Mouse (Mus musculus): Measurements from ENCODE around the gene Arsa. TPM values are rescaled to one million over a fixed set of nuclear protein-coding genes. Genes with fewer than 3 reads are reported as not detected.

Arsa gene
- polyA plus RNA-seq, 1 experiment from 2014 or later, result 15.2 TPM

- no peak for ATAC-seq (ENCODE audit: insufficient number of reproducible peaks, insufficient read depth, low FRiP score, low TSS enrichment, low read depth)
- Histone ChIP-seq H3K27me3 (peaks cover 5% of the 10 kb centered on the region; the same call in 1 of the 2 replicates), H3K9me3 (no peaks in the 10 kb centered on the region), H3K36me3 (no peaks in the 10 kb centered on the region), H3K9ac (replicated peaks) (no peak overlapping the region), H3K4me2 (no peak overlapping the region), H3K4me1 (replicated peaks) (peaks cover 9% of the 10 kb centered on the region; the same call in 1 of the 2 replicates), H3K27ac (no peak overlapping the region), H3K4me3 (replicated peaks) (no peak overlapping the region)
- WGBS, result 82% methylated on average over 9 of the region's 9 CpGs
Measured at GRCm38 (mm10) chr15:89473370-89473769, 3.9 kb downstream of the Arsa start.

- no peaks in the 10 kb centered on the region for H3K36me3 ChIP-seq
- H3K4me2 ChIP-seq, result no peak overlapping the region
- H3K4me3 ChIP-seq (replicated peaks), result no peak overlapping the region
- WGBS, result 85% methylated on average over 4 of the region's 4 CpGs
- no peaks in the 10 kb centered on the region for H3K27me3 ChIP-seq
- no peak overlapping the region for H3K27ac ChIP-seq
- H3K4me1 ChIP-seq (replicated peaks), result peaks cover 6% of the 10 kb centered on the region; the same call in 1 of the 2 replicates
- no peak for ATAC-seq (ENCODE audit: insufficient number of reproducible peaks, insufficient read depth, low FRiP score, low TSS enrichment, low read depth)
- H3K9ac ChIP-seq (replicated peaks), result no peak overlapping the region
- H3K9me3 ChIP-seq, result no peaks in the 10 kb centered on the region
Measured at GRCm38 (mm10) chr15:89471476-89471875, 5.7 kb downstream of the Arsa start.

DNA sequence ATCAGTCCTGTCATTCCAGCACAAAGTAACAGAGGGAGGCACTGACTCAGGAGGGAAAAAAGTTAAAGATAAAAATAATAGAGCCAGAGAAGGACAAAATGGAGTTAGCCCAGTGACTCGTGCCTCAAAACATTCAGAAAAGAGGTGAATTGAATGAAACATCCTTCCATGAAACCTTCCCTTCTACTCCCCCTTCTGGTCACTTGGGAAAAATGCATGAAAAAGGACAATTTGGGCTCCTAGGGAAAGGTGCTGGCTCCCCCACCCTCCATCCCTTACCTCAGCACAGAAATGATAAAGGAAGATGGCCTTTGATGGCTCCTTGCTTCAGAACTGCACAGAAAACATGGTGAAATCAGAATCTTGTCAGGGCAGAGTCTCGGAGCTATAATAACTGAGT is 8.6 kb downstream of the Arsa start:
- WGBS, result 37% methylated on average over 2 of the region's 2 CpGs
- H3K27me3 ChIP-seq, result no peaks in the 10 kb centered on the region
- no peak overlapping the region for H3K4me2 ChIP-seq
- no peaks in the 10 kb centered on the region for H3K9me3 ChIP-seq
- no peak for ATAC-seq (ENCODE audit: insufficient number of reproducible peaks, insufficient read depth, low FRiP score, low TSS enrichment, low read depth)
- no peak overlapping the region for H3K27ac ChIP-seq
- H3K36me3 ChIP-seq, result no peaks in the 10 kb centered on the region
- H3K9ac ChIP-seq (replicated peaks), result no peak overlapping the region
- H3K4me1 ChIP-seq (replicated peaks), result no peaks in the 10 kb centered on the region
- H3K4me3 ChIP-seq (replicated peaks), result no peak overlapping the region

DNA sequence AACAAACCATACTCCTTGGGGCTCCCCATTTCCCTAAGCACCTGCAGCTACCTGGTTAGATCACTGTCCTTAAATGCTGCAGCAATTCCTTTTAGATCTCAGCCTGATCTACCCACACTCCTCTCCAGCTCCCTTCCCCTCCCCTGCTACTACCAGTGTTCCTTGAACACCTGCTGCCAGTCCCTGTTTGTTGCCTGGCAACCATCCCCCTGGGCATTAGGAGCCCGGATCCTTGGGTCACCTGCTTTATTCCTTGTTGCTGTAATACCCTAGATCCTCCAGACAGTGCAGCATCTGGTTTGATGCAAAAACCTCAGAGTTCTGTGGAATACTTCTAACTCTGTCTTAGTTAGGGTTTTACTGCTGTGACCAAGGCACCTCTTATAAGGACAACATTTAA is 12.2 kb downstream of the Arsa start:
- 10% methylated on average over 1 of the region's 1 CpGs for WGBS
- Histone ChIP-seq H3K4me2 (no peak overlapping the region), H3K27ac (no peak overlapping the region), H3K36me3 (no peaks in the 10 kb centered on the region), H3K9me3 (no peaks in the 10 kb centered on the region), H3K4me3 (replicated peaks) (no peak overlapping the region), H3K27me3 (no peaks in the 10 kb centered on the region), H3K4me1 (replicated peaks) (no peaks in the 10 kb centered on the region), H3K9ac (replicated peaks) (no peak overlapping the region)
- 0 out of 2 replicates have a peak, but pooled peaks have one; percentile 31 for ATAC-seq (ENCODE audit: insufficient number of reproducible peaks, insufficient read depth, low FRiP score, low TSS enrichment, low read depth)

GRCm38 (mm10) chr15:89463334-89464235 is 13.6 kb downstream of the Arsa start:
- H3K27me3 ChIP-seq, result no peaks in the 10 kb centered on the region
- H3K4me2 ChIP-seq, result no peak overlapping the region
- no peak overlapping the region for H3K27ac ChIP-seq
- H3K9me3 ChIP-seq, result no peaks in the 10 kb centered on the region
- 54% methylated on average over 5 of the region's 5 CpGs for WGBS
- no peak overlapping the region for H3K9ac ChIP-seq (replicated peaks)
- H3K4me1 ChIP-seq (replicated peaks), result no peaks in the 10 kb centered on the region
- H3K4me3 ChIP-seq (replicated peaks), result no peak overlapping the region
- no peaks in the 10 kb centered on the region for H3K36me3 ChIP-seq
- ATAC-seq (ENCODE audit: insufficient number of reproducible peaks, insufficient read depth, low FRiP score, low TSS enrichment, low read depth), result no peak

DNA sequence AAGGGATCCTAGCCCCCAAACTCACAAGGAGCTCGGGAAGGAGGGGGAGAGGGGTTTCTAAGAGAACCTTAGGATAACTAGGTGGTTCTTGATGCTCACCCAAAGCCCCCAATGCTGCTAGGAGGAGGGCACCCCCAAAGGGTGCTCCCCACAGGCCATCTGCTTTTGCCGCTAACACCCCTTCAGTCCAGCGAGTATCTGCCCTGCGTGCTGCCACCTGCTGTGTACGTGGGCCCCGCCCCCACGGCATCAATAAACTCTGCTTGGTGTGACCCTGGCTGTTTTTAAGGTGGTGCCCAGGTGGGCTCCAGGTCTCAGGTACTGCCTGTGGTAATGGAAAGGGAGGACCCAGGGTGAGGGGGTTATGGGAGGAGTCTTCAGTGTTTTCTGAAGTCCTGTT is 15.0 kb downstream of the Arsa start:
- no peak overlapping the region for H3K4me3 ChIP-seq (replicated peaks)
- no peaks in the 10 kb centered on the region for H3K4me1 ChIP-seq (replicated peaks)
- no peak for ATAC-seq (ENCODE audit: insufficient number of reproducible peaks, insufficient read depth, low FRiP score, low TSS enrichment, low read depth)
- H3K27ac ChIP-seq, result no peak overlapping the region
- WGBS, result 73% methylated on average over 7 of the region's 7 CpGs
- no peaks in the 10 kb centered on the region for H3K9me3 ChIP-seq
- peaks cover 9% of the 10 kb centered on the region; the same call in 1 of the 2 replicates for H3K27me3 ChIP-seq
- no peak overlapping the region for H3K4me2 ChIP-seq
- no peak overlapping the region for H3K9ac ChIP-seq (replicated peaks)
- H3K36me3 ChIP-seq, result no peaks in the 10 kb centered on the region

GRCm38 (mm10) chr15:89461321-89461720 is 15.9 kb downstream of the Arsa start:
- Histone ChIP-seq H3K36me3 (no peaks in the 10 kb centered on the region), H3K4me2 (no peak overlapping the region), H3K9me3 (no peaks in the 10 kb centered on the region), H3K27me3 (peaks cover 17% of the 10 kb centered on the region; the same call in 1 of the 2 replicates), H3K4me1 (replicated peaks) (no peaks in the 10 kb centered on the region), H3K4me3 (replicated peaks) (no peak overlapping the region), H3K9ac (replicated peaks) (no peak overlapping the region), H3K27ac (no peak overlapping the region)
- WGBS, result 82% methylated on average over 15 of the region's 15 CpGs
- ATAC-seq (ENCODE audit: insufficient number of reproducible peaks, insufficient read depth, low FRiP score, low TSS enrichment, low read depth), result no peak

DNA sequence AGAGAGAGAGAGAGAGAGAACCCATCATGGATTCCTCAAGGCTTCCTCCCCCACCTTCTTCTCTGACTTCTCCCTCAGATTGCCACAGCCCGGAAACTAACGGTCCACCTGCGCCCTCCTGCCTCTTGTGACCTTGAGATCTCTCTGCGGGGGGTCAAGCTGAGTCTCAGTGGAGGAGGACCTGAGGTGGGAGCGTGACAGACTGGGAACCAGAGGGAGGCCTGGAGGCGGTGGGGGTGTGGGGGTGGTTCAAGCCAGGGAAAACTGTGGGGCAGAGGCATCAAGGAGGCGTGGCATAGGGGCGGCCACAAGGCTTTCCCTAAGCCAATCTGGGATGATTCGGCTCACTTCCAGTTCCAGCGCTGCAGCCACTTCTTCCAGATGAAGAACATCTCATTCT is 16.9 kb downstream of the Arsa start:
- 67% methylated on average over 10 of the region's 10 CpGs for WGBS
- H3K9ac ChIP-seq (replicated peaks), result no peak overlapping the region
- H3K4me1 ChIP-seq (replicated peaks), result no peaks in the 10 kb centered on the region
- no peaks in the 10 kb centered on the region for H3K9me3 ChIP-seq
- no peaks in the 10 kb centered on the region for H3K36me3 ChIP-seq
- H3K27ac ChIP-seq, result no peak overlapping the region
- no peak overlapping the region for H3K4me2 ChIP-seq
- peaks cover 26% of the 10 kb centered on the region for H3K27me3 ChIP-seq
- ATAC-seq (ENCODE audit: insufficient number of reproducible peaks, insufficient read depth, low FRiP score, low TSS enrichment, low read depth), result no peak
- no peak overlapping the region for H3K4me3 ChIP-seq (replicated peaks)

- 82% methylated on average over 7 of the region's 7 CpGs for WGBS
- Histone ChIP-seq H3K9me3 (no peaks in the 10 kb centered on the region), H3K9ac (replicated peaks) (no peak overlapping the region), H3K27me3 (peaks cover 30% of the 10 kb centered on the region), H3K4me1 (replicated peaks) (no peaks in the 10 kb centered on the region), H3K27ac (no peak overlapping the region), H3K4me2 (no peak overlapping the region), H3K36me3 (no peaks in the 10 kb centered on the region), H3K4me3 (replicated peaks) (no peak overlapping the region)
- ATAC-seq (ENCODE audit: insufficient number of reproducible peaks, insufficient read depth, low FRiP score, low TSS enrichment, low read depth), result no peak
Measured at GRCm38 (mm10) chr15:89459821-89460220, 17.4 kb downstream of the Arsa start.

- H3K4me1 ChIP-seq (replicated peaks), result peaks cover 8% of the 10 kb centered on the region
- no peaks in the 10 kb centered on the region for H3K36me3 ChIP-seq
- no peaks in the 10 kb centered on the region for H3K9me3 ChIP-seq
- no peak overlapping the region for H3K4me3 ChIP-seq (replicated peaks)
- no peak for ATAC-seq (ENCODE audit: insufficient number of reproducible peaks, insufficient read depth, low FRiP score, low TSS enrichment, low read depth)
- no peak overlapping the region for H3K4me2 ChIP-seq
- H3K9ac ChIP-seq (replicated peaks), result no peak overlapping the region
- WGBS, result 94% methylated on average over 15 of the region's 15 CpGs
- no peak overlapping the region for H3K27ac ChIP-seq
- peaks cover 39% of the 10 kb centered on the region for H3K27me3 ChIP-seq
Measured at GRCm38 (mm10) chr15:89458942-89459341, 18.3 kb downstream of the Arsa start.

GRCm38 (mm10) chr15:89455642-89456041 is 21.6 kb downstream of the Arsa start:
- H3K9me3 ChIP-seq, result no peaks in the 10 kb centered on the region
- peaks cover 14% of the 10 kb centered on the region for H3K4me1 ChIP-seq (replicated peaks)
- H3K4me2 ChIP-seq, result no peak overlapping the region
- no peak overlapping the region for H3K9ac ChIP-seq (replicated peaks)
- H3K36me3 ChIP-seq, result no peaks in the 10 kb centered on the region
- ATAC-seq (ENCODE audit: insufficient number of reproducible peaks, insufficient read depth, low FRiP score, low TSS enrichment, low read depth), result no peak
- WGBS, result 81% methylated on average over 6 of the region's 6 CpGs
- H3K27ac ChIP-seq, result no peak overlapping the region
- H3K27me3 ChIP-seq, result peaks cover 57% of the 10 kb centered on the region
- no peak overlapping the region for H3K4me3 ChIP-seq (replicated peaks)
